Mouse (Mus musculus) spleen, postnatal 4 days (tissue): ENCODE data around the gene Sh3pxd2b.

Experiments used
- DNase-seq, 2 experiments: peaks; one replicate each; pipeline ENCODE4 v3.0.0; 2022; ENCODE audit warnings: low spot score in 2 of 2

Sh3pxd2b gene

GRCm38 (mm10) chr11:32373266-32374026 lies 25.8 kb downstream of the Sh3pxd2b start:
- no peak for DNase-seq

- no peak for DNase-seq
These were observed 26.5 kb downstream of the Sh3pxd2b start for GRCm38 (mm10) chr11:32374027-32374589.

- no peak for DNase-seq
These were observed 27.5 kb downstream of the Sh3pxd2b start for GRCm38 (mm10) chr11:32375104-32375535.

GRCm38 (mm10) chr11:32376086-32376485 lies 28.5 kb downstream of the Sh3pxd2b start:
- DNase-seq, result no peak

- no peak for DNase-seq
These were observed 32.3 kb downstream of the Sh3pxd2b start for GRCm38 (mm10) chr11:32379910-32380309.

GRCm38 (mm10) chr11:32383341-32384134 lies 35.9 kb downstream of the Sh3pxd2b start:
- DNase-seq, result no peak

- DNase-seq, result no peak
These were observed 36.6 kb downstream of the Sh3pxd2b start for GRCm38 (mm10) chr11:32384135-32384801.

GRCm38 (mm10) chr11:32386043-32386442 lies 38.4 kb downstream of the Sh3pxd2b start:
- DNase-seq, result no peak

- no peak for DNase-seq
These were observed 40.4 kb downstream of the Sh3pxd2b start for GRCm38 (mm10) chr11:32388064-32388463.

- no peak for DNase-seq
These were observed 45.5 kb downstream of the Sh3pxd2b start for GRCm38 (mm10) chr11:32393095-32393494.

GRCm38 (mm10) chr11:32395791-32396190 lies 48.2 kb downstream of the Sh3pxd2b start:
- no peak for DNase-seq

- no peak for DNase-seq
These were observed 50.8 kb downstream of the Sh3pxd2b start for GRCm38 (mm10) chr11:32398446-32398845.

GRCm38 (mm10) chr11:32399261-32399660 lies 51.6 kb downstream of the Sh3pxd2b start:
- no peak for DNase-seq

- no peak for DNase-seq
These were observed 55.1 kb downstream of the Sh3pxd2b start for GRCm38 (mm10) chr11:32402712-32403111.

- no peak for DNase-seq
These were observed 57.1 kb downstream of the Sh3pxd2b start for GRCm38 (mm10) chr11:32404708-32405107.

GRCm38 (mm10) chr11:32407863-32408262 lies 60.2 kb downstream of the Sh3pxd2b start:
- DNase-seq, result no peak

GRCm38 (mm10) chr11:32409052-32409451 lies 61.4 kb downstream of the Sh3pxd2b start:
- no peak for DNase-seq

GRCm38 (mm10) chr11:32409823-32410562 lies 62.4 kb downstream of the Sh3pxd2b start:
- DNase-seq, result no peak

- DNase-seq, result no peak
These were observed 72.4 kb downstream of the Sh3pxd2b start for GRCm38 (mm10) chr11:32420001-32420400.

GRCm38 (mm10) chr11:32423311-32423710 lies 75.7 kb downstream of the Sh3pxd2b start:
- DNase-seq, result no peak

- no peak for DNase-seq
These were observed 77.0 kb downstream of the Sh3pxd2b start for GRCm38 (mm10) chr11:32424600-32424999.
